Mouse (Mus musculus) layer of hippocampus, adult 11-12 months (tissue): Measurements from ENCODE around the gene Tnfrsf25.
A peak's percentile ranks its signal among the peaks of the same experiment; 100 is the strongest.

Source experiments
- DNase-seq: peaks from one replicate; pipeline ENCODE4 v3.0.0; 2022; ENCODE audit warnings: low spot score

Gene Tnfrsf25

GRCm38 (mm10) chr4:152115921-152116612 lies at the start of gene Tnfrsf25:
Tnfrsf25 (plus strand) TSS chr4:152115934.
- no peak for DNase-seq

GRCm38 (mm10) chr4:152067280-152067679 lies 48.5 kb upstream of the Tnfrsf25 start:
- DNase-seq: no peak

- no peak for DNase-seq
Measured at GRCm38 (mm10) chr4:152068166-152068724, 47.5 kb upstream of the Tnfrsf25 start.

GRCm38 (mm10) chr4:152069245-152069644 lies 46.5 kb upstream of the Tnfrsf25 start:
- DNase-seq: no peak

- no peak for DNase-seq
Measured at GRCm38 (mm10) chr4:152070494-152071396, 45.0 kb upstream of the Tnfrsf25 start.

- peak; percentile 52 for DNase-seq
Measured at GRCm38 (mm10) chr4:152072121-152072601, 43.6 kb upstream of the Tnfrsf25 start, which contains the start of gene Plekhg5. Plekhg5 (plus strand) TSS chr4:152072498.

GRCm38 (mm10) chr4:152072655-152073054 lies 43.1 kb upstream of the Tnfrsf25 start:
- DNase-seq: no peak

- DNase-seq: no peak
Measured at GRCm38 (mm10) chr4:152073715-152074114, 42.0 kb upstream of the Tnfrsf25 start.

- DNase-seq: no peak
Measured at GRCm38 (mm10) chr4:152074548-152074947, 41.2 kb upstream of the Tnfrsf25 start.

- DNase-seq: no peak
Measured at GRCm38 (mm10) chr4:152077191-152077590, 38.5 kb upstream of the Tnfrsf25 start.

GRCm38 (mm10) chr4:152078105-152078530 lies 37.6 kb upstream of the Tnfrsf25 start:
- DNase-seq: no peak

GRCm38 (mm10) chr4:152079261-152079660 lies 36.5 kb upstream of the Tnfrsf25 start:
- DNase-seq: no peak

GRCm38 (mm10) chr4:152079931-152080330 lies 35.8 kb upstream of the Tnfrsf25 start:
- no peak for DNase-seq

- DNase-seq: no peak
Measured at GRCm38 (mm10) chr4:152083611-152084220, 32.0 kb upstream of the Tnfrsf25 start.

- no peak for DNase-seq
Measured at GRCm38 (mm10) chr4:152084616-152085015, 31.1 kb upstream of the Tnfrsf25 start.

GRCm38 (mm10) chr4:152086505-152087210 lies 29.1 kb upstream of the Tnfrsf25 start:
- peak; percentile 57 for DNase-seq

- DNase-seq: no peak
Measured at GRCm38 (mm10) chr4:152087211-152088081, 28.3 kb upstream of the Tnfrsf25 start.

GRCm38 (mm10) chr4:152088133-152088532 lies 27.6 kb upstream of the Tnfrsf25 start:
- DNase-seq: peak; percentile 65

- DNase-seq: peak; percentile 88
Measured at GRCm38 (mm10) chr4:152088556-152089120, 27.1 kb upstream of the Tnfrsf25 start.

- no peak for DNase-seq
Measured at GRCm38 (mm10) chr4:152090191-152090590, 25.5 kb upstream of the Tnfrsf25 start.
